Mouse (Mus musculus): ENCODE results near the gene F2rl1.

Gene F2rl1

DNA sequence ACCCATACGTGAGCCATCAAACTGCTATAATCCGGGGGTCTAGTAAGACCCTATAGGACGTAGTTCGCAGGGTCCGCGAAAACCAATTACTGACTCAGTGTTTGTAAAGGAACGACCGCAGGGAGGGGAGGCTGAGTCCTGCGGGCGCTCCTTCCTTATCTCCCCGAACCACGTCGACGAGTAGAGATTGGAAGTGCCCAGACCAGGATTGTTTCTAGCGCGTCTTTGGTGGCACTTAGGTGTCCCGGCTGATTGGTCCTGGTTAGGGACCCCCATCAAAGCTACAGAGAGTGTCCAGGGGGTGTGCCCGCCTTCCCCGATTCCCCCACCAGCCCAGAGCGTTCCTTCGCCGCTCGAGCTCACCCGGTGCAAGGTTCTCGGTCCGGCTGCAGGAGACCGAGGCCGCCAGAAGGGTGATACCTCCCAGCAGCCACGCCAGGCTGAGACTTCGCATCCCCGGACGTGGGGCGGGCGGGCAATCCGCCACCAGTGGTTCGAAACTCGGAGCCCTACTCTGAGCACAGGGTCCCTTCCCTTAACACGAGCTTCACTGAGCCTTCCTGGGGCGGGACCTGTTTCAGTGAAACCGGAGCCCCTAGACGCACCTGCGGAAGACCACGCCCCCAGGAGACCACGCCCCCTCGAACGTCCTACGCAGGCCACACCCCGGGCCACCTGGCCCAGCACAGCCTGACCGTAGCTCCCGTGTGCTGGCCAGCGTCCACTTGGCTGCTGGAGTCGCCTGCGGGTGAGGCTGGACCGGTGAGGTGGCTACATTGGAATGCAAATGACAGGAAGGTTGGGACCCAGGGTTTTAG lies at the start of gene F2rl1:
Gene F2rl1 (minus strand): TSS at position 554 of the 818 bp plus-strand sequence.
- in situ Hi-C loops (cut with MboI), result no loop called here

DNA sequence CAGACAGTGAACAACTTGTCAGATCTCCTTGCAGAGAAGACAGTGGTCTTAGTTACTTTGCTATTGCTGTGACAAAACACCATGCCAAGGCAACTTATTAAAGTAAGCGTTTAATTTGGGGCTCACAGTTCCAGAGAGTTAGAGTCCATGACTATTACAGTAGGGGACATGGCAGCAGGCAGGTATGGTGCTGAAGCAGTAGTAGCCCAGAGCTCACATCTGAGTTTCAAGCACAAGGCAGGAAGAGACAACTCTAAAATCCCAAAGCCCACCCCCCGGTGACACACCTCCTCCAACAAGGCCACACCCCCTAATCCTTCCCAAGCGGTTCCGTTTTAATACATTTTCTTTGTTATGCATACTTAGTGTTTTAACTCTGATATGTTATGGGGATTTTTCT lies 45.9 kb upstream of the F2rl1 start:
- in situ Hi-C loops (cut with MboI), result no loop called here

DNA sequence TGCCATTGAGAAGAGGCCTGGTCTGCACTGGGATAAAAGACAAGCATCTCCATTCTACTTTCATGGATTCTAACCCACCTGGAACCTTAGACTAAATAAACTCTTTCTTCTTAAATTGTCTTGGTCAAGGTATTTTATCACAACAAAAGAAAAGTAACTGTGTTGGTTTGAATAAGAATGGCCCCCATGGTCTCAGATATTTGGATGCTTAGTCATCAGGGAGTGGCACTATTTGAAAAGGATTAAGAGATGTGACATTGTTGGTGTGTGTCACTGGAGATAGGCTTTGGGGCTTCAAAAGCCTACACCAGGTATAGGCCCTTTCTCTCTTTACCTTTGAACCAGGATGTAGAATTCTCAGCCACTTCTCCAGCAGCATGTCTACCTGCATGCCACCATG lies 44.3 kb upstream of the F2rl1 start:
- in situ Hi-C loops (cut with MboI), result loop anchor here (10.0 kb wide), 1 partner anchor 155 kb away; no protein-coding TSS in a partner anchor

GRCm38 (mm10) chr13:95568336-95568735 lies 43.3 kb upstream of the F2rl1 start:
- in situ Hi-C loops (cut with MboI), result loop anchor here (10.0 kb wide), 1 partner anchor 156 kb away; no protein-coding TSS in a partner anchor

DNA sequence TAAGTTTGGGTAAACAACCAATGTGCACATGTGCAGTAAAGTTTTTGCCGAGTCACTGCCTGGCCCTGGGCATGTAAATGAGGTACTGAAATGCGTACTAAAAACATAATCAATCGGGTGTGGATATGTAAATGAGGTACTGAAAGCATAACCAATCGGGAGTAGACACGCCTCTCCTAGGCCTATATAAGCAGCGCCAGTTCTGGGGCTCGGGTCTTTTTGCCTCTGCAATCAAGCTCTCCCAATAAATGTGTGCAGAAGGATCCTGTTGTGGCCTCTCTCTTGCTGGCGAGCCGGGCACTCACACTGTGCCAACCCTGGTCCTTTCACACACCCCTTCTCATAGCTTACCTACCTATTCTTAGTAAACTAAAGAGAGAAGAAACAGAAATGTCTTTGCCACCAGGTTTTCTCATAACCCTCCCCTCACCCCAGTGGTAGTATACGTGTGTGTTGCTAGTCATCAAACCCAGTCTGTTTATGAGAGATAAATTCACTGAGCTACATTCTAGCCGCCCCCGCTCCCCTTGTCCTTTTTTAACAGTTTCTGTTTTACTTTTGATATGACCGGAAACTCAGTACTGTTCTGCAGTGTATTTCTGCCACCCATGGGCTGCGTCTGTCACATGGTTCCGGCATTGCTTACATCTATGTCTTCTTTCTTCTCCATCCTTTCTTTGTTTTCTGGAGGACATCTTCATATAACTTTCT lies 42.0 kb upstream of the F2rl1 start:
- in situ Hi-C loops (cut with MboI), result loop anchor here (10.0 kb wide), 1 partner anchor 158 kb away; no protein-coding TSS in a partner anchor

GRCm38 (mm10) chr13:95563693-95564092 lies 38.7 kb upstream of the F2rl1 start:
- in situ Hi-C loops (cut with MboI), result loop anchor here (10.0 kb wide), 1 partner anchor 161 kb away; no protein-coding TSS in a partner anchor

DNA sequence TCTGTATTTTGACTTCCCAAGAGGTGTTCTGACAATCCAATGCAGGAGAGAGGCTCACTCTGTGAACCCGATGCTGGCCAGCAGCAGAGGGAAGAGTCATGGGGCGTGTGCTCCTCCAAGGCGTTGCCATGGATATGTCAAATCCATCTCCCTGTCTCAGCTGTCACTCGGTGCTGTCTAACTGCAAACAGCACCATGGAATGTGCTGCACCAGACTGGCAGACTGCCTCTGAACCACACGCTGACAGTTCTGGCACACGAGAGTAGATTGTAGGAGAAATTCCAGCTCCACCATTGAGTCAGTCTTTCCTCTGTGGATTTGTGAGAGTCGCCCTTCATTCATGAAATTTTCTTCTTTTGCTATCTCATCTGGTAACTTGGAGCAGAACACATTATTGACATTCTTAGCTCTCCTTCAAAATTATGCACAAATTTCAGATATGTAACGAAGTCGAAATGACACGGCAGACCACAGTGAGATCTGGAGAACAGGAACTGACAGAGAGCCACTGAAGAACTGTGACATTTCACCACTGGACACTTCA lies 38.1 kb upstream of the F2rl1 start:
- in situ Hi-C loops (cut with MboI), result loop anchor here (10.0 kb wide), 1 partner anchor 162 kb away; no protein-coding TSS in a partner anchor

DNA sequence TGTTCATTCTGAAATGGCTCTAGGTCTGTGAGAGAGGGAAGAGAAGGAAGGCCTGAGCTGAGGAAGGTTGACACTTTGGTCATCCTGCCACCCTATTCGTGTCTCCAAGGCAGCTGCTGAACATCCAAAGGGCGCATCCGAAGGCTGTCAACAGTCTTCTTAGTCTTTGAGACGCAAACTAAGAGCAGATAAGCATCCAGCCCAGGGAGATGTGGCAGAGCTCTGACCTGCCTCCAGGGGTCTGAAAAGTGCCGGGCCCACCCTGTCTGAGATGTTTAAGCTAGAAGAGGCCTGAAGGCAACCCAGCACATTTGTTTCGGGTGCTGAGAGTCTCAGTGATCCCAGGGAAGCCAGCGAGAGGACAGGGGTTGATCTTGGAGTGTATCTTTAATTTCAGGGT lies 32.3 kb upstream of the F2rl1 start:
- in situ Hi-C loops (cut with MboI), result no loop called here

DNA sequence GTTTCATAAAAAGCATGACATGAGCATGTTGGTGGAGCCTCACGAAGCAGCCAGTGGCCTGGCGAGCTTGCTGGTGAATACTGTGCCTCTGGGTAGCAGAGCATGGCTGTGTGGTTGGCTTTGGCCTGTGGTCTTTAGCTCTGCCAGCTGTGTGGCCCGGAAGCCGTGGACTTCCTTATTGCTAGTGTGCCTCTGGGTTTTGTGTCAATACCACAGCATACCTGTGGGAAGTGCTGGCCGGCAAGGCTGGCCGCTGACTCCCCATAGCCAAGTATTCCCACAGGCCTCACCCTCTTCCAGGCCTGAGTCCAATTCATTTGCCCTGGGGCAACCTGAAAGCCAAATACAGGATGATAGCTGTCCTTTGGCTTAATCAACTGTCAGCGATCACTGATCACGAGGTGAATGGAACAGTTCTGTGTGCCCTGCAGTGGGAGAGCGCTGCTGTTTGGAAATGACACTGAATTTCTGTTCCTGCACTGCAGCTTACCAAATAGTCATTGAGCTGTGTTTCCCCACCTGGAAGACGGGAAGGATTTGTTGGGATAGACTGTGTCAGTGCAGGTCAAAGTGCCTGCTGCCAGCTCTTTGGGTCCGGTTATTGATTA lies 29.0 kb upstream of the F2rl1 start:
- in situ Hi-C loops (cut with MboI), result no loop called here

DNA sequence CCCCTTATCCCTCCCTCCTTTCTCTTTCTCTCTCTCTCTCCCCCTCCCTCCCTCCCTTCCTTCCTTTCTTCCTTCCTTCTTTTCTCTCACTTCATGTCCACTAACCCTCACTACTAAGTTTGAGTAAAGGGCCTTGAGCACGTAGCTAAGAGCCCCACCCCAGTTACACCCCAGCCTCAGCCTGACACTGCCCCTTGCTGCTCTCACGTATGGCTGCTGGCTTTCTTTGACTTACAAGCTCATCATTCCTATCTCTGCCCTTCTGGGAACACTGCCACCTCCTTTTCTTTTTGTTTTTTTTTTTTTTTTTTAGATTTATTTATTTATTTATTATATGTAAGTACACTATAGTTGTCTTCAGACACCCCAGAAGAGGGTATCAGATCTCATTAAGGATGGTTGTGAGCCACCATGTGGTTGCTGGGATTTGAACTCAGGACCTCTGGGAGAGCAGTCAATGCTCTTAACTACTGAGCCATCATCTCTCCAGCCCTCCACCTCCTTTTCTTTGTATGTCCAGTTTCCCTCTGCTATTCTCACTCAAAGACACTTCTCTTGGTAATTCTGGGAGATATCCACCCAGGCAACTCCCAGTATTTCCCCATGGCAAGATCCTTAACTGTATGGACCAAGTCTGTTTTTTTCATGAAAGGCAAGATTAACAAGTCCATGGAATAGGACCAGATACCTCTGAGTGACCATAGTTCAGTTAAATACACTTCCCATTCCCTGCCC lies 25.8 kb upstream of the F2rl1 start:
- in situ Hi-C loops (cut with MboI), result no loop called here

DNA sequence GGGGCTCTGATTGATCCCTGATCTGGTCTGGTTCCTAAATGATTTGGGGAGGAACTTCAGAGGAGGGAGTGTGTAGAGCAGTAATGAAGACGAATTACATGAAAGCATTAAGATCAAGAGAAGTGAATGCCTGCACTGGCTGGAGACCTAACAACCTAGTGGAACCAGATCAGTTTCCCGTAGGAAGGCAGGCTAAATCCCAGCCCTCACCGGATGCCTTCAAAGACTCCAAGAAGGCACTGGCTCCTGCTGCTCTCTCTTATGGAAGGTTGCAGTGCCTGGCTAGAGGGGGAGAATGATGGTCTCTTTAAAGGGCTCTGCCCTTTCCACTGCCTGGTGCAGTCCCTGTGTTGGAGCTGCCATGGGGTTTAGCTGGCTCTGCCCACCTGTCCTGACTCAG lies 24.4 kb upstream of the F2rl1 start:
- in situ Hi-C loops (cut with MboI), result no loop called here

DNA sequence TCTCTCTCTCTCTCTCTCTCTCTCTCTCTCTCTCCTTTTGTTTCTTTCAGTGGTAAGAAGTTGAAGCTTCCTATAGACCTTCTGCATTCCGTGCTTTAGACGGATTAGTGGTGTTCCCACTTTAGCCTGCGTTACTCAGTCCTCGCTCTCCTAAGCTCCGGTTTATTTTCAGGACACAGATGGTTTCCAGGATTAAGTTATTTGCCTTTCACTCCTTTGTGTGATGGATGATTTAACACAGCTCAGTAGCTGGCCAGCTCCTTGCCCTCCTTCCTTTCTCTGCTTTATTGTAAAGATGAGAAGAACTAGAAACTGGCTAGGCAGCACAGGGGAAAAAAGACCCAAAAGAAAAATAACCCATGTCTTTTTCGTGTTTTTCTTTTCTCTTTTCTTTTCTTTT lies 23.8 kb upstream of the F2rl1 start:
- in situ Hi-C loops (cut with MboI), result no loop called here

GRCm38 (mm10) chr13:95548291-95548789 lies 23.3 kb upstream of the F2rl1 start:
- in situ Hi-C loops (cut with MboI), result no loop called here

GRCm38 (mm10) chr13:95547090-95547611 lies 22.1 kb upstream of the F2rl1 start:
- in situ Hi-C loops (cut with MboI), result no loop called here

DNA sequence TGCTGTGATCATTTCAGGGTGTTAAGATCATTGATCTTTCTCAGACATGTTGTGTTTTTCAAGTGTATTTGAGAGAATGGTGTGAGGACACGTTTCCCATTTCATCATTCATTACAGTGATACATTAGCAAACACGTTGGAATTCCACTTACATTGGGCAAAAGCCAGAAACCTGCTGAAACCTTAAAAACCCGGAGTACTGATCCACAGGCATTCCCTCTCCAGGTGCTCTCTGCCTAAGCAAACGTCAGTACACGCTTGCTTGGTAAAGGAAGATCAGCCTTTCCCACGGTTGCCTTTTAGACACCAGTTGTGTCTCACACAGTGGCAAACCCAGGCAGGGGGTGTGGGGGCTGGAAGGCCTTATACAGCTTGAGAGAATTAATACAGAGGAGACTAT lies 21.2 kb upstream of the F2rl1 start:
- in situ Hi-C loops (cut with MboI), result no loop called here

DNA sequence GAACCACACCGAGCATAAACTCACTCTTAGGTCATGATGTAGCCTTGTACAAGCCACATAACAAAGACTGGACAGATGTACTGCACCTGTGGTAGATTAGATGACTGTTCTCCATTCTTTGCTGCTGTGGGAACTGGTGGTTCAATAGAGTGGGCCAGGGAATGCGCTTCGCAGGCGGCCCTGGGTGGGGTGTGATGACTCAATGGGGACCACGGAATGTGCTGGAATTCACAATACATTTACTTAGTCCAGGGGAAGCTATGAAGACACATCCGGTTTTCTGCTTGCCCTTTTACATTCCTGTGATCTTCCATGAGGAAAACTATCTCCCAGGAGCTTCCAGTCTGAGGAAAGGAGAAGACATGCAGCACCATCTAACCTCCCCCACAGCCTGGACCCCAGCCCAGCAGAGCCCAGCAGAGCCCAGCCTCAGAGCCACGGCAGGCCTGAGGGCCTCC lies 20.7 kb upstream of the F2rl1 start:
- in situ Hi-C loops (cut with MboI), result no loop called here

DNA sequence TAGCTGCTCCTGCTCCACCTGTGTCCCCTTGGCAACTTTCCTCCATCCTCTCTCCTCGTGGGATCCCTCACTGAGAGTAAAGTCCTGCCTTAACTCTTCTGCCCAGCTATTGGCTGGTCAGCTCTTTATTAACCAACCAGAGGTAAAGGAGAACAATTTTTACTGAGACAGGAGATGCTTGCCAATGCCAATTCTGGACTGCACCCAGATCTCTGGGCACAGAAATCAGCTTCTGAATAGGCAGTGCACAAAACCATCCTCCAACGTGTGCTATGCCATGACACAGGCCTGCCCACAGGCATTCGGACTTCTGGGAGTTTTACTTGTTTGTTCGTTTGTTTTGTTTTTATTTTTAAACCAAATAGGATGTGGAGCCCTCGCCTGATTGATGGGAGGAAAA lies 13.0 kb upstream of the F2rl1 start:
- in situ Hi-C loops (cut with MboI), result no loop called here

DNA sequence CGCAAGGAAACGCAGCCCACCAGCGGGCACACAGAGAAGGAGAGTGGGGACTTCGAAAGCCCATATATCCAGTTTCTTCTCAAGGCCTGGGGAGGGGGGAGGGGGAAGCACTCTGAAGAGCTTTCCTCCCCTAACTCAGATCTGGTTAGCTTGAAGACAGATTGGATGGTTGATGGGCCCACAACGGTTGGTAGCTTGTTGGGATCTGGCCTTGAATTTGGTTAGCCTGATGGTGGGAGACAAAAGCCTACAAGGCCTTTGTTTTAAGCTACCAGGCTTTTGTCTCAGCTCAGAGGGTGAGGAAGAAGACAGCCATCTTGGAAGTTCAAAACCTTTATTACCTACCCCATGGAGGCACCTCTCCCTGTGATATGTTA lies 11.1 kb upstream of the F2rl1 start:
- in situ Hi-C loops (cut with MboI), result no loop called here

- in situ Hi-C loops (cut with MboI), result no loop called here
Observed at GRCm38 (mm10) chr13:95535461-95536116, 10.6 kb upstream of the F2rl1 start.

DNA sequence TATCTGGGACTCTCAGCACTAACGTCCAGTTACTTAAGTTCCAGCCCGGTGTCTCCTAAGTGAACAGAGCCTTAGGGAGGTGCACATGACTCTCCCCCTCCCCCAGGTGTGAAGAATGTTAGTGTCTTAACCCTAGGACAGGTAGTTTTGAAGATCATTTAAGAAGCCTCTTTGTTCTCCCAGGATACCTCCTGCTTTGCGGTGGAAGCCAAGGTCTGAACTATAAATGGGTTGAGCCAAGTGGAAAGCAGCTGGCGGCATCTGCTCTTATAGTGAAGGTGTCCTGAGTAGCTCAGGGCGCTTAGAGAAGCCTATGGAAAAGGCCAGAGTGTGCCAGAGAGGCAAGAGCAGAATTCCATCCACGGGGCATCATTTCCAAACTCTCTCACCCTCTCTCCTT lies 10.0 kb upstream of the F2rl1 start:
- in situ Hi-C loops (cut with MboI), result no loop called here

All from mature B cell (primary cell).